ENCODE assay signal across 22 mouse cellular contexts in genomic region chr7:29008171-29008570, GRCm38 (mm10). TPM values are rescaled to one million over a fixed set of nuclear protein-coding genes. Genes with fewer than 3 reads are reported as not detected.
DNase-seq lines count a peak whose midpoint lies in the region; ATAC-seq and TF ChIP-seq lines count a peak whose summit lies in the region.
"Had no signal": no experiment of that assay in that cellular context is flagged by ENCODE, and none has a peak within 500 bp of the region (broad histone marks: within the 10 kb centered on the region; RNA-seq: fewer than 3 reads in every experiment).

No protein-coding gene starts in this region.

- no peak for TF ChIP-seq CTCF in bone marrow, adult 2 months (IDR thresholded peaks at IDR 0.05; ENCODE audit: control insufficient read depth, insufficient read depth, low read length)
- no peak for TF ChIP-seq CTCF in hindbrain, postnatal 0 days (IDR thresholded peaks at IDR 0.05; ENCODE audit: low read depth)

- peaks cover 25% of the 10 kb centered on the region for H3K4me1 ChIP-seq in liver, embryonic 13.5 days (replicated peaks)
- peaks cover 7% of the 10 kb centered on the region for H3K4me1 ChIP-seq in liver, embryonic 11.5 days (replicated peaks; ENCODE audit: control insufficient read depth, insufficient read depth, low read length)
- peaks cover 8% of the 10 kb centered on the region for H3K4me1 ChIP-seq in bone marrow, adult 2 months (ENCODE audit: control insufficient read depth, insufficient read depth, low read length)
- no peaks in the 10 kb centered on the region for H3K4me1 ChIP-seq in hindbrain, postnatal 0 days (ENCODE audit: insufficient read depth, low read length)
- H3K4me1 ChIP-seq: embryonic facial prominence, embryonic 15.5 days; forebrain, embryonic 10.5 days; heart, embryonic 12.5 days; hindbrain, embryonic 12.5 days had no signal

- H3K9ac ChIP-seq in liver, embryonic 13.5 days: no peak overlapping the region
- no peak overlapping the region for H3K9ac ChIP-seq in liver, embryonic 11.5 days (ENCODE audit: low read depth, low read length)
- H3K9ac ChIP-seq in hindbrain, postnatal 0 days (replicated peaks; ENCODE audit: low read length): no peak overlapping the region
- H3K9ac ChIP-seq: embryonic facial prominence, embryonic 15.5 days; heart, embryonic 12.5 days; hindbrain, embryonic 12.5 days had no signal

- DNase-seq in liver, embryonic 13.5 days: no peak
- DNase-seq in liver, embryonic 11.5 days (ENCODE audit: low spot score): no peak
- DNase-seq in heart, adult 11 months: no peak
- no peak for DNase-seq in hindbrain, postnatal 0 days (ENCODE audit: low spot score)
- no peak for DNase-seq in left cerebral cortex, postnatal 10 days (ENCODE audit: extremely low spot score in 1 of 2, low spot score in 2 of 2)
- DNase-seq: adrenal gland, postnatal 14 days; cerebellum, adult 2 months; cerebellum, postnatal 10 days; embryo, embryonic 11 days; gastrocnemius, postnatal 10 days; heart, postnatal 36 days had no signal

- WGBS in liver, embryonic 13.5 days (ENCODE audit: insufficient replicate concordance): 78% methylated on average over 10 of the region's 10 CpGs
- WGBS in liver, embryonic 11.5 days: 89% methylated on average over 10 of the region's 10 CpGs
- WGBS in bone marrow, adult 2 months: 53% methylated on average over 10 of the region's 10 CpGs
- 92% methylated on average over 10 of the region's 10 CpGs for WGBS in hindbrain, postnatal 0 days

- no peaks in the 10 kb centered on the region for H3K36me3 ChIP-seq in liver, embryonic 13.5 days
- H3K36me3 ChIP-seq in liver, embryonic 11.5 days (ENCODE audit: control insufficient read depth, insufficient read depth, low read length): no peaks in the 10 kb centered on the region
- H3K36me3 ChIP-seq in hindbrain, postnatal 0 days (ENCODE audit: insufficient read depth, low read length): no peaks in the 10 kb centered on the region
- H3K36me3 ChIP-seq: embryonic facial prominence, embryonic 15.5 days; forebrain, embryonic 10.5 days; heart, embryonic 12.5 days; hindbrain, embryonic 12.5 days had no signal

- H3K4me2 ChIP-seq in liver, embryonic 13.5 days: no peak overlapping the region
- H3K4me2 ChIP-seq in liver, embryonic 11.5 days: no peak overlapping the region
- H3K4me2 ChIP-seq in hindbrain, postnatal 0 days (ENCODE audit: low read depth, low read length): no peak overlapping the region
- H3K4me2 ChIP-seq: embryonic facial prominence, embryonic 15.5 days; heart, embryonic 12.5 days; hindbrain, embryonic 12.5 days had no signal

- peak; percentile 10; the same call in 1 of the 2 replicates for ATAC-seq in liver, embryonic 13.5 days (ENCODE audit: low read depth)
- no peak for ATAC-seq in liver, embryonic 11.5 days (replicated peaks; ENCODE audit: low FRiP score)
- ATAC-seq in megakaryocyte progenitor cell, adult 5-6 weeks (replicated peaks; ENCODE audit: poor library complexity): peak; percentile 43
- ATAC-seq in hindbrain, postnatal 0 days: no peak
- ATAC-seq: activated CD4-positive, CD25-positive, alpha-beta regulatory T cell, adult 4 months; forebrain, embryonic 14.5 days; hindbrain, embryonic 16.5 days; Patski had no signal

- intact Hi-C loops in left cerebral cortex, postnatal 10 days (cut with DNase I): no loop called here

- peaks cover 7% of the 10 kb centered on the region; the same call in 1 of the 2 replicates for H3K27me3 ChIP-seq in liver, embryonic 13.5 days
- H3K27me3 ChIP-seq in liver, embryonic 11.5 days (replicated peaks; ENCODE audit: control insufficient read depth, insufficient read depth, low read length): no peaks in the 10 kb centered on the region
- H3K27me3 ChIP-seq in hindbrain, postnatal 0 days (ENCODE audit: insufficient read depth, low read length): no peaks in the 10 kb centered on the region
- H3K27me3 ChIP-seq: embryonic facial prominence, embryonic 15.5 days; heart, embryonic 12.5 days; hindbrain, embryonic 12.5 days had no signal

- H3K4me3 ChIP-seq in liver, embryonic 13.5 days (replicated peaks): no peak overlapping the region
- H3K4me3 ChIP-seq in liver, embryonic 11.5 days (ENCODE audit: low read depth, low read length): no peak overlapping the region
- no peak overlapping the region for H3K4me3 ChIP-seq in bone marrow, adult 2 months (replicated peaks; ENCODE audit: control insufficient read depth, low read depth, low read length)
- H3K4me3 ChIP-seq in hindbrain, postnatal 0 days (ENCODE audit: low read length): no peak overlapping the region
- H3K4me3 ChIP-seq: embryonic facial prominence, embryonic 15.5 days; erythroblast, embryonic 14.5 days; forebrain, embryonic 10.5 days; heart, embryonic 12.5 days; hindbrain, embryonic 12.5 days had no signal

- H3K9me3 ChIP-seq in liver, embryonic 13.5 days (replicated peaks): no peaks in the 10 kb centered on the region
- no peaks in the 10 kb centered on the region for H3K9me3 ChIP-seq in liver, embryonic 11.5 days (ENCODE audit: control insufficient read depth, low read length)
- H3K9me3 ChIP-seq in hindbrain, postnatal 0 days (ENCODE audit: low read length): no peaks in the 10 kb centered on the region
- H3K9me3 ChIP-seq: embryonic facial prominence, embryonic 15.5 days; heart, embryonic 12.5 days; hindbrain, embryonic 12.5 days had no signal

- no peak for TF ChIP-seq POLR2A in bone marrow, adult 2 months (IDR thresholded peaks at IDR 0.05; ENCODE audit: borderline replicate concordance, control insufficient read depth, low read depth, low read length)

- no peak overlapping the region for H3K27ac ChIP-seq in liver, embryonic 13.5 days
- H3K27ac ChIP-seq in liver, embryonic 11.5 days (ENCODE audit: low read depth, low read length): no peak overlapping the region
- peak overlapping the region; percentile 86 for H3K27ac ChIP-seq in bone marrow, adult 2 months (ENCODE audit: control insufficient read depth, insufficient read depth, low read depth, low read length, poor library complexity)
- H3K27ac ChIP-seq in hindbrain, postnatal 0 days: no peak overlapping the region
- H3K27ac ChIP-seq: embryonic facial prominence, embryonic 15.5 days; forebrain, embryonic 10.5 days; hindbrain, embryonic 12.5 days had no signal

RNA-seq across cellular contexts. Expression of gene Map4k1, which starts 26.3 kb away (rescaled TPM):
- 27.4 and 29.1 TPM in 2 replicates for polyA plus RNA-seq in liver, embryonic 13.5 days (2015; fragmentation: Nextera tagmentation; extraction: Ambion mirVana)
- polyA plus RNA-seq in liver, embryonic 11.5 days (2014; fragmentation: Nextera tagmentation; extraction: Ambion mirVana): 50.7 and 53.2 TPM in 2 replicates
- polyA plus RNA-seq in bone marrow, adult 2 months (2011; ENCODE audit: insufficient read depth, insufficient read length, low replicate concordance, missing spikeins): 43.0 and 111 TPM in 2 replicates
- total RNA-seq in megakaryocyte progenitor cell, adult 5-6 weeks (2015): 38.5 and 49.8 TPM in 2 replicates
- 62.8 and 65.6 TPM in 2 replicates for total RNA-seq in megakaryocyte progenitor cell, adult 5-6 weeks (2017)
- 4.1 and 5.8 TPM in 2 replicates for total RNA-seq in hindbrain, postnatal 0 days (2014; rRNA removed)
- polyA plus RNA-seq in hindbrain, postnatal 0 days (2015; fragmentation: Nextera tagmentation; extraction: Ambion mirVana): 12.5 and 15.0 TPM in 2 replicates
- total RNA-seq in left cerebral cortex, postnatal 10 days (2021): 1 to 10 TPM; 5.8 to 6.0 TPM

RNA-seq across cellular contexts. Expression of gene Eif3k, which starts 26.5 kb away (rescaled TPM):
- 294 and 308 TPM in 2 replicates for polyA plus RNA-seq in liver, embryonic 13.5 days (2015; fragmentation: Nextera tagmentation; extraction: Ambion mirVana)
- polyA plus RNA-seq in liver, embryonic 11.5 days (2014; fragmentation: Nextera tagmentation; extraction: Ambion mirVana): 421 and 425 TPM in 2 replicates
- 184 and 225 TPM in 2 replicates for polyA plus RNA-seq in bone marrow, adult 2 months (2011; ENCODE audit: insufficient read depth, insufficient read length, low replicate concordance, missing spikeins)
- 248 and 305 TPM in 2 replicates for total RNA-seq in megakaryocyte progenitor cell, adult 5-6 weeks (2015)
- total RNA-seq in megakaryocyte progenitor cell, adult 5-6 weeks (2017): 384 and 406 TPM in 2 replicates
- total RNA-seq in hindbrain, postnatal 0 days (2014; rRNA removed): 347 and 472 TPM in 2 replicates
- polyA plus RNA-seq in hindbrain, postnatal 0 days (2015; fragmentation: Nextera tagmentation; extraction: Ambion mirVana): 309 TPM in 2 replicates
- 100 to 1,000 TPM; 171 to 178 TPM for total RNA-seq in left cerebral cortex, postnatal 10 days (2021)

RNA-seq across cellular contexts. Expression of gene Actn4, which starts 46.0 kb away (rescaled TPM):
- polyA plus RNA-seq in liver, embryonic 13.5 days (2015; fragmentation: Nextera tagmentation; extraction: Ambion mirVana): 116 and 131 TPM in 2 replicates
- polyA plus RNA-seq in liver, embryonic 11.5 days (2014; fragmentation: Nextera tagmentation; extraction: Ambion mirVana): 191 and 209 TPM in 2 replicates
- 60.5 and 66.0 TPM in 2 replicates for polyA plus RNA-seq in bone marrow, adult 2 months (2011; ENCODE audit: insufficient read depth, insufficient read length, low replicate concordance, missing spikeins)
- total RNA-seq in megakaryocyte progenitor cell, adult 5-6 weeks (2015): 86.4 and 87.2 TPM in 2 replicates
- total RNA-seq in megakaryocyte progenitor cell, adult 5-6 weeks (2017): 47.1 and 49.5 TPM in 2 replicates
- 81.3 and 85.7 TPM in 2 replicates for total RNA-seq in hindbrain, postnatal 0 days (2014; rRNA removed)
- polyA plus RNA-seq in hindbrain, postnatal 0 days (2015; fragmentation: Nextera tagmentation; extraction: Ambion mirVana): 114 and 115 TPM in 2 replicates
- 100 to 1,000 TPM; 151 to 160 TPM for total RNA-seq in left cerebral cortex, postnatal 10 days (2021)

Comparison
In these comparisons a context has a peak if more than half of its experiments do, and no peak if none do; other contexts are left out.
1. ATAC-seq: peak in liver, embryonic 13.5 days (single experiment) and megakaryocyte progenitor cell, adult 5-6 weeks (single experiment); none in liver, embryonic 11.5 days (single experiment) and hindbrain, postnatal 0 days (single experiment).